Mouse (Mus musculus) midbrain, embryonic 11.5 days (tissue): Measurements from ENCODE around the gene Prpsap2. TPM values are rescaled to one million over a fixed set of nuclear protein-coding genes. Genes with fewer than 3 reads are reported as not detected.
"Not testable (repeated sequence)": the region's sequence is repeated elsewhere in the genome, so short reads cannot be mapped to it uniquely, and the experiment has no call there.

ENCODE experiments used
- ATAC-seq: fragments of 200-750 bp; cut with Nextera tagmentation; 2 replicates; pipeline ENCODE4 v1.8.0; 2017; ENCODE audit warnings: moderate TSS enrichment, moderate library complexity; ENCODE audit not compliant: low FRiP score
- DNase-seq: peaks from one replicate; pipeline ENCODE4 v3.0.0; 2015; ENCODE audit warnings: low spot score; ENCODE audit errors: missing footprints
- H3K27ac ChIP-seq: fragments of 300-500 bp; sonication (generic); 2 replicates; pipeline ENCODE4 v1.5.1; 2014; ENCODE audit warnings: low read depth, low read length
- H3K27me3 ChIP-seq: fragments of 300-500 bp; sonication (generic); 2 replicates; pipeline ENCODE4 v1.6.1; 2014; ENCODE audit warnings: mild to moderate bottlenecking, low read length, moderate library complexity, mixed read lengths; ENCODE audit not compliant: control insufficient read depth, insufficient read depth
- H3K36me3 ChIP-seq: fragments of 300-500 bp; sonication (generic); 2 replicates; pipeline ENCODE4 v1.6.1; 2014; ENCODE audit warnings: mild to moderate bottlenecking, low read length, moderate library complexity, mixed read lengths; ENCODE audit not compliant: control insufficient read depth, insufficient read depth
- H3K4me1 ChIP-seq: fragments of 300-500 bp; sonication (generic); 2 replicates; pipeline ENCODE4 v1.6.1; 2014; ENCODE audit warnings: low read length; ENCODE audit not compliant: control insufficient read depth, insufficient read depth
- H3K4me2 ChIP-seq: fragments of 300-500 bp; sonication (generic); 2 replicates; pipeline ENCODE4 v1.6.1; 2014; ENCODE audit warnings: mild to moderate bottlenecking, moderate library complexity
- H3K4me3 ChIP-seq: fragments of 300-500 bp; sonication (generic); 2 replicates; pipeline ENCODE4 v1.5.1; 2014; ENCODE audit warnings: low read depth, low read length
- H3K9ac ChIP-seq: fragments of 300-500 bp; sonication (generic); 2 replicates; pipeline ENCODE4 v1.6.1; 2014; ENCODE audit warnings: low read length
- H3K9me3 ChIP-seq: fragments of 300-500 bp; sonication (generic); 2 replicates; pipeline ENCODE4 v1.6.1; 2016; ENCODE audit warnings: low read length; ENCODE audit not compliant: control insufficient read depth
- WGBS: fragments of 180-500 bp; shearing (Covaris S2); extraction: QIAGEN DNeasy Blood & Tissue Kit; methylation state at CpG from one replicate; pipeline ENCODE4 v1.1.7; 2014; 5-methylcytosine and 5-hydroxymethylcytosine counted together
- polyA plus RNA-seq: library from polyadenylated mRNA; unstranded; fragments of >200 nt; fragmentation: Nextera tagmentation; extraction: Ambion mirVana; gene quantifications from 2 replicates; pipeline ENCODE4 v1.2.1, GENCODE M21; 2014

Gene Prpsap2
- 51.7 and 55.4 TPM in 2 replicates for polyA plus RNA-seq

DNA sequence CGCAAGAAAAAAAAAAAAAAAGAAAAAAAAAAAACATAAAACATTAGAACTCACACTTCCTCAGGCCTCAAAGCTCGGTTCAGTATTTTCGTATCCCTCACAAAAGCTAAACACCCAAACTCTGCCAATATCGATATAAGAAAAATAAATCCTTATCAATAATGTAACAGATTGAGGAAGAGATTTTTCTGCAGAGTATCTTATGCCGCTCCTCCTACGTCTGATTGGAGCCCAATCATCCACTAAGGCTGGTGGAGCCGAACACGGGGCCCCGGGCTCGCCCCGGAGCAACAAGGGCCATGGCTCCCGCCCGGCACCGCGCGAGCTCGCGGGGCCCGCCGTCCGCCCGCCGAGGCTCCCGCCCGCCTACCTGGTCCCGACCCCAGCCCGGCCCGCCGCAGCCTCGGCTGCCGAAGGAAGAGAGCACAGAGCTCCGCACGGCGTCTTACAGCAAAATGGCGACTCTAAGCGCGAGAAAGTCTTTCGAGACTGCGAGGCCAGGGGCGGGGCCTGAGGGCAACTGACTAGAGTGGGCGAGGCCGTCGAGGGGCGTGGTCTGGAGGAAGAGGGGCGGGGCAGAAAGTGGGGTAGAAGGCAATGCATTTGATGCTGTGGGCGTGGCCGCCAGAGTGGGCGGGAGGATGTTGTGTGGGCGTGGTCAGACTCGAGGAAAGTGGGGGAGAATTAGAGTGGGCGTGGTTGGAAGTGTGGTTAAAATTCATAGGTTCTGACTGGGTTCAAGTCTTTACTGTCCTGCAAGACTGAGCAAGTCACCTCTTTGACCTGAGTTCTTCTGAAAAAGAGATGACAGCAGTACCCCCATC is at the start of gene Prpsap2:
Prpsap2 (minus strand) TSS at position 505 of the 824 bp plus-strand sequence.
- no peaks in the 10 kb centered on the region for H3K27me3 ChIP-seq
- peaks cover 7% of the 10 kb centered on the region; the same call in 1 of the 2 replicates for H3K4me1 ChIP-seq
- peak within 1 kb of the TSS; percentile 90 for H3K9ac ChIP-seq
- WGBS, result under 1% methylated on average over 51 of the region's 51 CpGs
- DNase-seq, result peak; percentile 100
- no peaks in the 10 kb centered on the region for H3K9me3 ChIP-seq
- H3K36me3 ChIP-seq, result no peaks in the 10 kb centered on the region; the same call in 1 of the 2 replicates
- H3K4me3 ChIP-seq, result peak within 1 kb of the TSS; percentile 63
- H3K4me2 ChIP-seq, result peak within 1 kb of the TSS; percentile 64
- peak; percentile 96 for ATAC-seq
- H3K27ac ChIP-seq, result peak within 1 kb of the TSS; percentile 79

DNA sequence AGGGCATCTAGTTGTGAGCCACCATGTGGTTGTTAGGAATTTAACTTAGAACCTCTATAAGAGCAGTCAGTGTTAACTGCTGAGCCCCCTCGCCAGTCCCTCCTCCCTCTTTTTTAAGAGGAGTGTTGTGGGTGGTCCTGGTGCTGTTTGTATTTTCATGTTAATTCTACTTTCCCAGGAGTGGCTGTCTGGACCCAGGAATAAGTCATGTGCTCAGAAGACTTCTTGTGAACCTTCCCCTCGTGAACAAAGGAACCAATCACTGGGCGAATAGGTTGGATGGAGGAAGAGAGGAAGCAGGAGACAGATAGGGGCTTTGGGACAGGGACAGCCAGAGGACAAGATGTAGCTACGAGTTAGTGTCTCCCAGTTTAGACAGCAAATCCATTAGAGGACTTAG is 47.9 kb upstream of the Prpsap2 start:
- 25% methylated on average over 4 of the region's 4 CpGs for WGBS
- H3K36me3 ChIP-seq, result peaks cover 2% of the 10 kb centered on the region; the same call in 1 of the 2 replicates

DNA sequence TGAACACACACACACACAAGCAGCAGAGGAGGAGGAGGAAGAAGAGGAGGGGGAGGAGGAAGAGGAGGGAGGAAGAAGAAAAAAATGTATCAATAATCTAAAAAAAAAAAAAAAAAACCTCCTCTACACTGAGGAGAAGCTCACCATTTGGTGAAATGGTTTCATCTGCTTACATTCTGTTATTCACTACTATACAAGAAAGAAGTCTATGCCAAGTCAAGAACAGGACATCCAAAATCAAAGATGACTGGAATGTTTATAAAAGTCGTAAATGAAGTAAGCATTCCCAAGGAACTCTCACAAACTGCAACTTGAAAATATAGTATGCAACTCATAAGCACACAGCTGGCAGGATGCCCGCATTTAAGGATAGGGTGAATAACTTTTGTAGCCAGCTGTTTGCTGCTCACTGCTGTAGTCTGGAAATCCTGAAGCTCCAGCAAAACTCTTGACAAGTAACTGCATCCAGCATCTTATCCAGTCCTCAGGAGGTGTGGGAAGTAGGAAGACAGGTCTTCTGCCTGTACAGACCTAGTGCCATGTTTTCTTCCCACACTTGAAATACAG is 46.7 kb upstream of the Prpsap2 start:
- no peaks in the 10 kb centered on the region for H3K4me1 ChIP-seq
- H3K27me3 ChIP-seq, result no peaks in the 10 kb centered on the region
- H3K27ac ChIP-seq, result no peak overlapping the region
- H3K9me3 ChIP-seq, result no peaks in the 10 kb centered on the region
- no peak overlapping the region for H3K9ac ChIP-seq
- DNase-seq (no peak), ATAC-seq (no peak)
- H3K36me3 ChIP-seq, result peaks cover 2% of the 10 kb centered on the region; the same call in 1 of the 2 replicates
- 97% methylated on average over 2 of the region's 2 CpGs for WGBS
- H3K4me3 ChIP-seq, result no peak overlapping the region
- H3K4me2 ChIP-seq, result no peak overlapping the region

More for the DNA sequence above, 47.9 kb upstream of the Prpsap2 start:
- H3K9me3 ChIP-seq, result no peaks in the 10 kb centered on the region
- no peak overlapping the region for H3K9ac ChIP-seq
- no peak overlapping the region for H3K27ac ChIP-seq
- DNase-seq (no peak), ATAC-seq (0 out of 2 replicates have a peak, but pooled peaks have one; percentile 33)
- H3K4me1 ChIP-seq, result no peaks in the 10 kb centered on the region
- H3K4me2 ChIP-seq, result no peak overlapping the region
- no peaks in the 10 kb centered on the region for H3K27me3 ChIP-seq
- H3K4me3 ChIP-seq, result no peak overlapping the region

DNA sequence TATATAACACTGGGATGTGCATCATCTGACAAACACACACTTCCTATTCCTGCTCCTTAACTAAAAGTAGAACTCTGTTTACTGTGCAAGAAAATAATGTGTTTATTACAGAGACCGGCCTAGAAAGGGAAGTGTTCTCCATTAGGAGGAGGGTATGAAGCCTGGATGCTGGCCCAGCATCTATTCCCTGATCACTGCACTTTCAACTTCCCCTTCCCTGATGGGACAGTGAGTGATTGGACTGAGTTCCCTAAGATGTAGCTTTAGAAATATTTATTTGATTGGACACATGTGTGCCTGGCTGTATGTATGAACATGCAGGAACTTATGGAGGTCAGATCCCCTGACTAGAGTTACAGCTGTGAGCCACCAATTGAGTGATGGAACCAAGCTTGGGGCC is 31.6 kb upstream of the Prpsap2 start:
- no peak for DNase-seq
- Histone ChIP-seq H3K9ac (no peak overlapping the region), H3K4me2 (no peak overlapping the region), H3K4me1 (no peaks in the 10 kb centered on the region), H3K36me3 (peaks cover 9% of the 10 kb centered on the region), H3K27me3 (no peaks in the 10 kb centered on the region), H3K4me3 (no peak overlapping the region), H3K9me3 (no peaks in the 10 kb centered on the region), H3K27ac (no peak overlapping the region)
- WGBS, result 94% methylated on average over 1 of the region's 1 CpGs
- ATAC-seq, result no peak

DNA sequence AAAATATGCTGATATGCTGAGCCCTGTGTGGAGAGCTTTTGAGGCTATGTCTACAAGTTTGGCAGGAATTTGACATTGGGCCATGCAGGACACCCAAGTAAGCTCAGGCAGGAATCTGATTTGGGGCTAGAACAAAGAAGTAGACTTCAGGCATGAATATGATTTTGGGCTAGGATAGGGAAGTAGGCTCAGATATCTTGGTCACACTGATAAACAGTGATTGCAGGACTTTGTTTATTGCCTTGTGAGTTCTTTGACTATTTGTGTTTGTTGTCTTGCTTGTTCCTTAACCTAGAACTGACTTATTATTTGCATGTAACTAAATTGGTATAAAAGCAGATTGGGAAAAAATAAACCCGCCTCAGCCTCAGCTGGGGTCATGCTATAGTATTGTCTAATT is 26.7 kb upstream of the Prpsap2 start:
- H3K36me3 ChIP-seq, result peaks cover 12% of the 10 kb centered on the region
- H3K9ac ChIP-seq, result no peak overlapping the region
- DNase-seq (no peak), ATAC-seq (no peak)
- 94% methylated on average over 1 of the region's 1 CpGs for WGBS
- no peak overlapping the region for H3K4me3 ChIP-seq
- H3K9me3 ChIP-seq, result no peaks in the 10 kb centered on the region
- H3K27me3 ChIP-seq, result no peaks in the 10 kb centered on the region
- no peaks in the 10 kb centered on the region for H3K4me1 ChIP-seq
- H3K27ac ChIP-seq, result no peak overlapping the region
- H3K4me2 ChIP-seq, result no peak overlapping the region

DNA sequence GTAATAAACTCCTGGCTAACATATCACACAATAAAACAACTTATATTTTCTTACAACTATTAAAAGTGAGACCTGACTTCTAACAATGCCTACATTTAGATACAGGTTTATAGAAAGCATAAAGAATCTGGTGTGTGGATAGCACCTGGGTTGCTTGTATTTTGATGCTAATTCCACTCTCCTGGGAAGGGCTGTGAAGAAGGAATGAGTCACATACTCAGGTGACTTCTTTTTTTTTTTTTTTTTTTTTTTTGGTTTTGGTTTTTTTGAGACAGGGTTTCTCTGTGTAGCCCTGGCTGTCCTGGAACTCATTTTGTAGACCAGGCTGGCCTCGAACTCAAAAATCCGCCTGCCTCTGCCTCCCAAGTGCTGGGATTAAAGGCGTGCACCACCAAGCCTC is 20.6 kb upstream of the Prpsap2 start:
- H3K9ac ChIP-seq, H3K4me1 ChIP-seq, H3K27me3 ChIP-seq, ATAC-seq, H3K36me3 ChIP-seq, H3K9me3 ChIP-seq, DNase-seq, H3K4me3 ChIP-seq, H3K4me2 ChIP-seq, H3K27ac ChIP-seq: not testable (repeated sequence)
- 86% methylated on average over 3 of the region's 3 CpGs for WGBS

DNA sequence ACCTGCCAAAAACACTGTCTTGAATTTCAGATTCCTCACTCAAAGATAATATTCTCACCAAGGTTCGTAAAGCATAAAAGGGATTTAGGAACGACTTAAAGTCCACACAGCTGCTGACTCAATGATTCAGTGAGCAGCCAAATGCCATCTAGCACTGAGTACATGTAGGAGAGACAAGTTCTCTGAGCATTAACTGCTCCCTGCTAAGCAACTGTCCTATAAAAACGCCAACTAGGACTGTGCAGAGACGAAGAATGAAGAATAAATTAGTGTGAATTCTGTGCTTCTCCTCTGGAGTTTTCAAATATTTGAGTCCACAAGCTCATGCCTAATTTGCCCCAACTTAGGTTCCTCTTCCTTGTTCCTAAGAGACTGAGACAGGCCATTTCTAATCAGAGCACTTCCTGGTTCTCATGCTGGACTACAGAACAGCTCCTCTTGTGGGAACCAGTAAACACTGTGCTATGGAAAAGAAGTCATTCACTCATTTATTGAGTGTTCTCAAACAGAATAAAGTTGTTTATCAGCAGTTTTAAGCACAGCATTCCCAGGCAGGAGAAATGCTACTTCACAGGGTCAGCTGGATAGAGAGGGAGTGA is 12.8 kb upstream of the Prpsap2 start:
- no peak overlapping the region for H3K4me2 ChIP-seq
- H3K9me3 ChIP-seq, result no peaks in the 10 kb centered on the region
- H3K36me3 ChIP-seq, result peaks cover 4% of the 10 kb centered on the region; the same call in 1 of the 2 replicates
- H3K9ac ChIP-seq, result no peak overlapping the region
- no peak overlapping the region for H3K4me3 ChIP-seq
- no peak overlapping the region for H3K27ac ChIP-seq
- H3K27me3 ChIP-seq, result no peaks in the 10 kb centered on the region
- DNase-seq (no peak), ATAC-seq (no peak)
- H3K4me1 ChIP-seq, result no peaks in the 10 kb centered on the region
- 82% methylated on average over 4 of the region's 4 CpGs for WGBS

DNA sequence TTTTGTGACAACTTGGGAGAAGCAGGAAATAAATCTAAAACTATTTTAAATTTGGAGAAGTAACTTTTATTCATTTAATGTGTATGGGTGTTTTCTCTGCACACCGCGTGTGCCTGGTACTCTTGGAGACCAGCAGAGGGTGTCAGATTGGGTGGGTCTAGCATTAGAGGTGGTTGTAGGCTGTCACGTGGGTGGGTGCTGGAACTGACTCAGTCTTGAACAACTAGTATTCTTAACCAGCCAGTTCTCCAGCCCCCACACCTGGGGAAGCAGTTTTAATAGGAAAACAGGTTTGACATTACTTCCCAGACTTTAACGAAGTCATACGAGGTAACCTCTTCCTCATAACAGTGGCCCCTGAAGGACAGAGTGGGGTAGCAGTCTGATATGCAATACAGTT is 1.4 kb downstream of the Prpsap2 start:
- no peaks in the 10 kb centered on the region for H3K9me3 ChIP-seq
- H3K27me3 ChIP-seq, result no peaks in the 10 kb centered on the region
- peaks cover 7% of the 10 kb centered on the region; the same call in 1 of the 2 replicates for H3K4me1 ChIP-seq
- peak overlapping the region; percentile 63; the same call in 1 of the 2 replicates for H3K4me3 ChIP-seq
- peak overlapping the region; percentile 64 for H3K4me2 ChIP-seq
- no peak overlapping the region for H3K9ac ChIP-seq
- ATAC-seq (no peak), DNase-seq (peak; percentile 86)
- 72% methylated on average over 5 of the region's 5 CpGs for WGBS
- H3K27ac ChIP-seq, result no peak overlapping the region
- H3K36me3 ChIP-seq, result no peaks in the 10 kb centered on the region; the same call in 1 of the 2 replicates

DNA sequence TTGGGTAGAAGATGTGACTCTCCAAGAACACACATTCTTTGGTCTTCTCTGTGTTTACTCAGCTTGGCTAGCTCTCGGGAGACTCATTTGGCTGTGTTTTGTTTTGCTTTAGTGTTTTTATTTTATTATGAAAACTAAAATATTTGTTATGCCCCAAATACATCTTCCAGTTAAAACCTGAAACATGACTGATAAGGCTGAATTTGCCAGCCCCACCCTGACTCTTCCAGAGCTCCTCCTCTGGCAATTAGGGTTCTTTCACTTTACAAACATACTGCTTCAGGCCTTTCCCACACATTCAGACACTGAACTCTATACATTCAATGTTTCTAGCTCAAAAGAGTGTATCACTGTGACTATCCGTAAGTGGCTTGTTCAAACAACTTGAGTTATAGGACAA is 4.7 kb downstream of the Prpsap2 start:
- DNase-seq (no peak), ATAC-seq (no peak)
- no peak overlapping the region for H3K4me3 ChIP-seq
- H3K27me3 ChIP-seq, result no peaks in the 10 kb centered on the region
- H3K9me3 ChIP-seq, result no peaks in the 10 kb centered on the region
- H3K4me2 ChIP-seq, result no peak overlapping the region
- H3K27ac ChIP-seq, result no peak overlapping the region
- WGBS, result 85% methylated on average over 2 of the region's 2 CpGs
- H3K36me3 ChIP-seq, result peaks cover 5% of the 10 kb centered on the region; the same call in 1 of the 2 replicates
- no peak overlapping the region for H3K9ac ChIP-seq
- peaks cover 7% of the 10 kb centered on the region; the same call in 1 of the 2 replicates for H3K4me1 ChIP-seq
